Mouse (Mus musculus): ENCODE measurements at regions not wholly inside any gene's neighbourhood (a gene's known extent, or its start where the extent isn't known, plus 50 kb on each side); places are given as distances from the start of the nearest gene placed in this dataset.

DNA sequence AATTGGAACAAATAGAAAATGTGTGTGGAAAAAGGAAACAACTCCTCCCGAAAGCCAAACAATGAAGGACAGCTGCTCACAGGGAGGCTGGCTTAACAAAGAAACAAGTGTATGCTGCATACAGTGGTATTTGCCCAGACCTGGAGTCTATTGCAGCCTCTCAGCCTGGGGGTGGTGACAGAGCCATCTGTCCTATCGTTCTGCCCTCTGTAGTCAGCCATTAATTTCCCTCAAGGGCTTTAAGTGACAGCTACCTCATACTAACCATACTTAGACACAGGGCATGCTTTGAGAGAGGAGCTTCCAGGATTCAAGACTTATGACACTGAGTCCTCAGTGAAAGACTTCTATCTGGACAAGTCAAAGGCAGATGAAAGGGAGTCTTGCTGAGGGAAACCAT, 60.8 kb upstream of the Vgll2 start:
- no peak for ATAC-seq (replicated peaks; ENCODE audit: poor library complexity)

DNA sequence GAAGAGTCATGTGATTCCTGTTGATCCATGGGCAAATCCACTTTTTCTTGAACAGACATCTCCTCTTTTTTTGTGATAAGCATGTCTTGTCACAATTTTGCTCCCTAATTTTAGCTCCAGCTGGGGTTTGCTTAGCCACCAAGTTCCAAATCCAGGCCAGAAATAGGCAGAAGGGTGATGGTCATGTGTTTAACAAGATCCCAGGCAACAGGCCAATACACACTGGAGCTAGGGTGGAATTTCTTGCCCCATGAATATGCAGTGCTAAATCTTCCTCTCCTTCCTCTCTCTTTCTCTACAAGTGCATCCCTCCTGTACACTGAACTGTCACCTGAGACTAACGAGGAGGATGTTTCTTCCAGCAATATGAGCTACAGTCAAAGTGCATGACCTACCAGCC, 58.6 kb upstream of the Vgll2 start:
- ATAC-seq (replicated peaks; ENCODE audit: poor library complexity) = no peak

GRCm38 (mm10) chr10:51970113-51970512, 52.2 kb upstream of the Vgll2 start:
- ATAC-seq (replicated peaks; ENCODE audit: poor library complexity) = no peak
